Mouse (Mus musculus): ENCODE results near the gene Tnfrsf18. TPM values are rescaled to one million over a fixed set of nuclear protein-coding genes. Genes with fewer than 3 reads are reported as not detected.

The Tnfrsf18 gene
- total RNA-seq (2021): not detected

DNA sequence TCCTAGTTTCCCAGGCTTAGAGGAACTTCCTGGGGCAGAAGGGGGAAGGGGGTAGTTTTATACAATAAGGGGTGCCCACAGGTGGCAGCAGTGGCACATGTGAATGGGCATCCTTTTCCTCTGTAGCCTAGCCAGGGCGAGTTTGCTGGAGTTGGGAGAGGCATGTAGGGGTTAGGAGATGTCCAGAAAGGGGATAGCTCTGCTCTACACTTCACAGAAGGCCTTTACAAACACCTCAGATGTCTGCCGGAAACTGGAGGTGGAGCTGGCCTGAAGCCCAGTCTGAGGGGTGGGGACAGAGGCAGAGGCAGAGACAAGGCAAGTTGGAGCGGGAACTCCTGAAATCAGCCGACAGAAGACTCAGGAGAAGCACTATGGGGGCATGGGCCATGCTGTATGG is at the start of gene Tnfrsf18:
Gene Tnfrsf18, plus strand, starts transcription at position 152 of the 400 bp plus-strand sequence.
- DNase-seq (ENCODE audit: extremely low spot score in 1 of 2, low spot score in 1 of 2): peak; percentile 24 to 52

DNA sequence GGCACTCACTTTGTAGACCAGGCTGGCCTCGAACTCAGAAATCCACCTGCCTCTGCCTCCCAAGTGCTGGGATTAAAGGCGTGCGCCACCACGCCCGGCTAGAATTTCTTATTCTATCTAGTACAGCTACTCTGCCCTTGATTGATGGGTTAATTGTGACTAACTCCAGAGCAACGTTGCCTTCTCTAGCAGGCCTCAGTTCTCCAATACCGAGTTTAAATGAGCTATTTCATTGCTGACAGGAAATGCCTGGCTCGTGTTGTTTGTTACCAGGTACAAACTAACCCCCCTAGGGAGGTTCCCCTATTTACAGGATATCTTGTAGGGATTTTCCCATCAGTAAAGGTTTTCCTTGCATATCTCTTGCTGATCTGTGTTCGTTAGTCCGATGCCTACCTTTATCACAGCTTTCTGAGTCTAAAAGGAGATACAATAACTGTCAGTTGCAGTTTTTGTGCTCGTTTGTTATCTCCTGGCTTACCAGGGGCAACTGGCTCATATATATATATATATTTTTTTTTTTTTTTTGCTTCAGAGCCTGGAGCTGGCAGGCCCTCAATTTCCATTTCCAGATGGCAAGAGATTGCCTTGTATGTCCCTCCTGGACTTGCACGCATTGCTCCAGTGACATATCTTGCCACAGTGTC is 44.4 kb upstream of the Tnfrsf18 start:
- no peak for DNase-seq (ENCODE audit: extremely low spot score in 1 of 2, low spot score in 1 of 2)

- DNase-seq (ENCODE audit: extremely low spot score in 1 of 2, low spot score in 1 of 2): no peak
These were observed 42.2 kb upstream of the Tnfrsf18 start for GRCm38 (mm10) chr4:155983788-155984187.

DNA sequence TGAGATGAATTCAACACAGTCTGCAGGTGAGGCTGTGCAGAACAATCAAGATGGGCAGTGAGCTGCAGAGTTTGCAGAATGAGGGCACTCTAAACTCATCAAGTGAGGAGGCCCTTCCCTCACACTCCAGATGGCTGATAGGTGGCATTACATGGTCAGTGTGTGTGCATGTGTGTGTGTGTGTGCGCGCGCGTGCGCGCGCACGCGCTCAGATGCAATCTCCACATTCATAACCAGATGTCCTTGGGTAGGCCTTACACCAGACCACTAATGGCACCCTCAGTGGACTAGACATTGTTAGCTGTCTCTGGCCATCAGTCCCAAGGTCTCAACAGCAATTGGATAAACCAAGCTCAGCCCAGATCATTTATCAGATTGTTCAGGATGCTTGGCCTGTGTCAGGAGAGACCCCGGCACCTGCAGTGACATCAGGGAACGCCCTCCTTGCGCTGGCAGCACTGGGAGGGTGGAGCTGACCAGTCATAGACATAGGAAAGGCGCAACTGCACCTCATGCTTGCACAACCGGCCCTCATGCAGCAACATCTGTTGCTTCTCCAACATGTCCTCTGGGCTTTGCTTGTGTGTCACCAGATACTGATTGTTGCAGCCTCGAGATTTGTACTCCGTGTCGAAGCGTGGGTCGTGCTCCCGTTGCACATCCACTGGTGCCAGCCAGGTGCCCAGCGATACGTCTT is 34.6 kb upstream of the Tnfrsf18 start:
- no peak for DNase-seq (ENCODE audit: extremely low spot score in 1 of 2, low spot score in 1 of 2)

GRCm38 (mm10) chr4:155991908-155992230 is 34.1 kb upstream of the Tnfrsf18 start:
- DNase-seq (ENCODE audit: extremely low spot score in 1 of 2, low spot score in 1 of 2): no peak

GRCm38 (mm10) chr4:155992241-155992905 is 33.6 kb upstream of the Tnfrsf18 start, which contains the start of the genes B3galt6 and Sdf4:
B3galt6 (minus strand) TSS chr4:155992649.
Sdf4 (plus strand) TSS chr4:155992872.
- DNase-seq (ENCODE audit: extremely low spot score in 1 of 2, low spot score in 1 of 2): peak; percentile 72 to 89

DNA sequence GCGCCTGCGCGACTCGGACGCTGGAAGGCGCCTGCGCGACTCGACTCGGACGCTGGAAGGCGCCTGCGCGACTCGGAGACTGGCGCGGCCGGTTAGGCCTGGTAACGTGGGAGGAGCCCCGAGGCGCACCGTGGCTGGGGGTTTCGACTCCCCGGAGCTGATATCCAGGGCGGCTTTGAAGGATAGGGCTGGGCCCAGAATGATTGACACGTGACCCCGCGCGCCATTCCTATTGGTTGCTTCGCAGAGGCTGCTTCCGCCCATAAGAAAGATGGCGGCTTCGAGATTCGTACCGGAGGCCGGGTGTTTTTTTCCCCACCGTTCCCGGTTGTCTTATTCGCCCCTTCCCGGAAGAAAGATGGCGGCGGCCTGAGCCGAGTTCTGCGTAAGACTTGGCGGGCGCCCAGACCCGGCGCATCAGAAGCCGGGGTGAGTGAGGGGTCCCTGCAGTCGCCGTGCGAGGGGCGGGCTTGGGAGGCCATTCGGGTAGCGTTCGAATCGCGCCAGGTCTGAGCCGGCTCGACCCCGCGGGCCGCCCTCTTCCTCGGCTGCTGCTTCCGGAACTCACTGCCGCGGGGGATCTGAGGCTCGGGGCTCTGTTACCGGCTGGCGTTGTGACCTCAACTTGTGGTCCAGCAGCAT is 32.9 kb upstream of the Tnfrsf18 start:
- peak; percentile 93 to 98 for DNase-seq (ENCODE audit: extremely low spot score in 1 of 2, low spot score in 1 of 2)

GRCm38 (mm10) chr4:155993606-155994005 is 32.4 kb upstream of the Tnfrsf18 start:
- DNase-seq (ENCODE audit: extremely low spot score in 1 of 2, low spot score in 1 of 2): no peak

GRCm38 (mm10) chr4:156004109-156004508 is 21.9 kb upstream of the Tnfrsf18 start:
- DNase-seq (ENCODE audit: extremely low spot score in 1 of 2, low spot score in 1 of 2): no peak

DNA sequence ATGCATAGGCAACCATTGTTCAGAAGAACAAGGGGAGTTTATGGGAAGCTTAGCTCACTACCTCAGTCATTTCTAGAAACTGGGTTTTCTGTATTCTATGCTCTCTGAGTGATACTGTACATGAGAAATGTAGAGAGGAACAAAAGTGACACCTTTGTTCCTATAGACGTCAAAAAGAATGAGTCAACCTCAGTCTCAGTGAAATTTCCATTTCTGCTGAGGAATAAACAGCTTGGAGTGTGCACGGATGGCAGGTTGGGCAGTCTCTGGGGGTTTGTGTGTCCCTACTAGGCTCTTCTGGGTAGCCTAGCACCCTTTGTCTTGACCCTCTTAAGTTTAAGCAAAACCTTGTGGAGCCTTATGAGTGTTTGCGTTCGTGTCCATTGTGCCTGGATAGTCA is 17.6 kb upstream of the Tnfrsf18 start:
- no peak for DNase-seq (ENCODE audit: extremely low spot score in 1 of 2, low spot score in 1 of 2)

DNA sequence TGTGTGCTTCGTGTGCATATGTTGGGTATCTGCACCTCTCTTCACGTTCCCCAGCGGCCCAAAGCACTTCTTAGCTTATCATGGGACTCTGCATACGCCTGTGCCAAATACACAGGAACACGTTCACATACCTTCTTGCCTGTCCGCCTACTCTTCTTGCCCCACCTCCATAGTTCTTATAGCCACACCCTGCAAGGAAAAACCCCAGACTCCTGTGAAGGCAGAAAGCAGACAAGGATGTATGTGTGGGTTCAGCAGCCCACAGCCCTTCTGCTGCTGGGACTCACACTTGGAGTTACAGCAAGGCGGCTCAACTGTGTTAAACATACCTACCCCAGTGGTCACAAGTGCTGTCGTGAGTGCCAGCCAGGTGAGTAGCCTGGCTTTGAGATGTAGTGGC is 12.3 kb upstream of the Tnfrsf18 start, which contains the start of gene Tnfrsf4:
Gene Tnfrsf4, plus strand, starts transcription at position 207 of the 400 bp plus-strand sequence.
- no peak for DNase-seq (ENCODE audit: extremely low spot score in 1 of 2, low spot score in 1 of 2)

DNA sequence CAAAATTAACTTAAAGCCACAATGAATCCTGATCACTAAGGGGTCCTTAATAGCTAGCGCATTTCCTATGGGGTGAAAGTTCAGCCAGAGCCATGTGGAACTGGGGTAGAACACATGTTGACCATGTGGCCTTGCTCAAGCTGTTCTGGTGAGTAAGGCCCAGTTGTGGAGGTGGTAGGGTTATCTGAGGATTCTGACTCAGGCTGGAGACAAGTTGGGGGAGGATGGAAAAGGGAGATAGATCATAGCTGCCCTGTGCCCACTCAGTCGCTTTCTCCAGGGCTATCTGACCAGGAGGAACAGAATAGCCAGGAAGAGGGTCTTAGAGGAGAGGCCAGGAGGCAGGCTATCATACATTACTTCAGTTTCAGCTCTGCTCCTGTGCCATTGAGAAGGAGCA is 11.5 kb upstream of the Tnfrsf18 start:
- no peak for DNase-seq (ENCODE audit: extremely low spot score in 1 of 2, low spot score in 1 of 2)

DNA sequence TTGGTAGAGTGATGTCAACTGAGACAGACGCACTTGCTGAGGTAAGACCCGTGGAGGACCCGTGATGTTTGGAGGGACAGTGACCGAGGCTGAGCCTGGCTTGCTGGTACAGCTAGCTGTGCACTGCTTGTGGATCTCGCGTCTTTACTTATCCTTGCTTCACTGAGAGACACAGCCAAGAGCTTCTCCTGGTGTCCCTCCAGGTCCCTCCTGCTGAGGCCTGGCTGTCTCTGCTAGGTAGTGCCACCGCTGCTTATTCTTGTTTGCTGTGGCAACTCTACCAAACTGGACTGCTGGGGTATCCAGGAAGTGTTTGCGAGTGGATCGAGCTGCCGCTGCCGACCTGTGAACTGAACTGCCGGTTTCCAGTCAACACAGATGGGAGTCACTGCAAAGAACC is 6.2 kb upstream of the Tnfrsf18 start:
- no peak for DNase-seq (ENCODE audit: extremely low spot score in 1 of 2, low spot score in 1 of 2)

GRCm38 (mm10) chr4:156021381-156021780 is 4.6 kb upstream of the Tnfrsf18 start:
- no peak for DNase-seq (ENCODE audit: extremely low spot score in 1 of 2, low spot score in 1 of 2)

DNA sequence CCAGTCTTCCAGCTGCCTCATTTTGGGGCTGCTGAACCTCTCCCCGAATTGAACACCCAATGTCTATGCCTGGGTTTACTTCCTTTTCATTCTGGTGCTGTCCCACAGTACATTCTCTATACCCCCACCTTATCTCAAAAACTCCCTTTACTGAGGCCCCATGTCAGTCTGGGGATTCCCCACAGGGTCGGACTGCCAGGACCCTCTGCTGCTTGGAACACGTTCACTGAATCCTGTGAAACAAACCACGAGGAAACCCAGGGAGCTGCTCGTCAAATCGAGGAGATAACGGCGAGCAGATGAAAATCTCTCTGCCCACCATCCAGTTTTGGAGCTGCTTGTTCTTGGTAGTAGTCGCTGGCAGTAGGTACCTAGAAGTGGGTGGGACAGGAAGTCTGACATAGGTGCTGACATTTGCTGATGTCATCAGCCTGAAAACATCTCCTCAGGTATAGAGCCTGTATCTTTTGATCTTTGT is 4.0 kb upstream of the Tnfrsf18 start:
- no peak for DNase-seq (ENCODE audit: extremely low spot score in 1 of 2, low spot score in 1 of 2)

DNA sequence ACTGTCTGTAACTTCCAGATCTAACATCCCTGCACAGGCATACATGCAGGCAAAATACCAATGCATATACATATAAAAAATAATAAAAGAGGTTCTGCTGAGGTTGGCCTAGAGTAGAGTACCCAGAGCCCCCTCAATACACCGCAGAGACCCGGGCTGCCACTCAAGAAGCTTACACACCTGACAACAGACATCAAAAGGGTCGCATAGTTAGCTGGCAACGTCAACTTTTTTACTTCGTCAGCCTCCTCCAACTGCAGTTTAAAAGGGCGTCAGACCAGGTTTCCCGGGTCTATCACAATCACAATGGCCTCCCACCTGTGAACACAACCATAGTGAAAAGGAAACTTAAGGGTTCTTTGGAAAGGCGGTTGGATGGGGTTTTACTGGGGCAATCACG is 2.4 kb upstream of the Tnfrsf18 start:
- no peak for DNase-seq (ENCODE audit: extremely low spot score in 1 of 2, low spot score in 1 of 2)

DNA sequence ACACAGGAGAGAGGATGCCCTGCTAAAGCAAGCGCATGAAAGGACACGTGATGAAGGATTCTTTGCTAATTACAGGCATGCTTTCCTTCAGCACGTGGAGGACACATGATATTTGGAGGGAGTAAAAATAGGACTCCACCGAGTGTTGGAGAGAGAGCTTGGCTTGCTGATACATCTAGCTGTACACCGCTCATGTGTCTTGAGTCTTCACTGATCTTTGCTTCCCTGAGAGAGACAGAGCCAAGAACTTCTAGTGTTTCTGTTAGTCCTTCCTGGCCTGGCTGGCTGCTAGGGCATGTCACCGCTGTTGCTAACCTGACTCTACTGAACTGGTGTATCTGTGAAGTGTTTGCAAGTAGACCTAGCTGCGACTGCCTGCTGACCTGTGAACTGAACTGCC is 1.8 kb upstream of the Tnfrsf18 start:
- DNase-seq (ENCODE audit: extremely low spot score in 1 of 2, low spot score in 1 of 2): no peak

DNA sequence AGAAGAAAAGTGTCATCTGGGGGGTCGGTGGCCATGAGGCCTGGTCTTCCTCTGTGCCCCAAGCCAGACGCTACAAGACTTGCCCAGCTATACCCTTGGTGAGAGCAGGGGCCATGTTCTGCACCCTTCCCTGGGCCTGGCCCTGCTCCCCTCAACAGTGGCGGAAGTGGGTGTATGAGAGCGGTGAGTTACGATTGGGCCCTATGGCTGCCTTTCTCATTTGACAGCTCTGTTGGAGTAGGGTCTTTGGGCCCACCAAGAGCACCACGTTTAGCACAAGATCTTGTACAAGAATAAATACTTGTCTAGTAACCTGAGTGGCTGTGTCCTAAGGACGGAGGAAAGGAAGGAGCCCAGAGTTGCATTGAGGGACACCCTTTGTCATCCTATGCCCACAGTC is 2.6 kb downstream of the Tnfrsf18 start:
- DNase-seq (ENCODE audit: extremely low spot score in 1 of 2, low spot score in 1 of 2): no peak

DNA sequence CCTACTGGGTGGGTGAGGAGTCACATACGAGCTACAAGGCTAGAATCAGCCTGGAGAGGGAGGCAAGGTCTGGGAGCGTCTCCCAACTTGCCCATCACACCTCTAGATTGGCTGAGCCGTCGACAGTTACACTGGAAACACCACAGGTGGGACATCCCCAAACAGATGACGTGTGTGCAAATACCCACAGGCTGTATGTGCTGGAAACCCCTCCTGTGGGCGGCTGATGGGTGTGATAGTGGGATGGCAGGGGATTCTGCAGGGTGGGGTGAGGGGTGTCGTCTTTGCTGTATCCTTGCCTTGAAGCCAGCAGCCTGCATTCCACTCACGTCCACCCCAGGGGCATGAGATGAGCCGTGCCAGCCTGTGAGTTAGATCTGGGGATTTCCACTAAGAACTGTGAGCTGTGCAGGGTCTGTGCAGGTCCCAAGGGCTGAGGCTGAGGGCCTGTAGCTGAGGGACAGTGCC is 4.7 kb downstream of the Tnfrsf18 start:
- DNase-seq (ENCODE audit: extremely low spot score in 1 of 2, low spot score in 1 of 2): no peak

- no peak for DNase-seq (ENCODE audit: extremely low spot score in 1 of 2, low spot score in 1 of 2)
These were observed 5.3 kb downstream of the Tnfrsf18 start for GRCm38 (mm10) chr4:156031255-156031592.

All from layer of hippocampus, postnatal 25 days (tissue).